Mouse (Mus musculus) forebrain, embryonic 13.5 days (tissue): Measurements from ENCODE around the gene Slamf7. TPM values are rescaled to one million over a fixed set of nuclear protein-coding genes. Genes with fewer than 3 reads are reported as not detected.
"Not testable (repeated sequence)": the region's sequence is repeated elsewhere in the genome, so short reads cannot be mapped to it uniquely, and the experiment has no call there.

Experiments
- ATAC-seq: fragments of 200-750 bp; cut with Nextera tagmentation; 2 replicates; pipeline ENCODE4 v1.8.0; 2017
- H3K27ac ChIP-seq: fragments of 300-500 bp; sonication (generic); 2 replicates; pipeline ENCODE4 v1.5.1; 2015; ENCODE audit warnings: inconsistent platforms, mild to moderate bottlenecking, moderate library complexity
- H3K27me3 ChIP-seq: fragments of 300-500 bp; sonication (generic); 2 replicates; pipeline ENCODE4 v1.6.1; 2015; ENCODE audit warnings: mild to moderate bottlenecking, inconsistent platforms
- H3K36me3 ChIP-seq: fragments of 300-500 bp; sonication (generic); 2 replicates; pipeline ENCODE4 v1.6.1; 2015; ENCODE audit warnings: mild to moderate bottlenecking, inconsistent platforms; ENCODE audit not compliant: poor library complexity, severe bottlenecking
- H3K4me1 ChIP-seq: fragments of 300-500 bp; sonication (generic); 2 replicates; pipeline ENCODE4 v1.6.1; 2015; ENCODE audit warnings: inconsistent platforms
- H3K4me2 ChIP-seq: fragments of 300-500 bp; sonication (generic); 2 replicates; pipeline ENCODE4 v1.6.1; 2015; ENCODE audit warnings: inconsistent platforms, mild to moderate bottlenecking, moderate library complexity
- H3K4me3 ChIP-seq: fragments of 300-500 bp; sonication (generic); 2 replicates; pipeline ENCODE4 v1.5.1; 2015; ENCODE audit warnings: mild to moderate bottlenecking, inconsistent platforms
- H3K9ac ChIP-seq: fragments of 300-500 bp; sonication (generic); 2 replicates; pipeline ENCODE4 v1.6.1; 2015; ENCODE audit warnings: mild to moderate bottlenecking, inconsistent platforms
- H3K9me3 ChIP-seq: fragments of 300-500 bp; sonication (generic); replicated peaks from 2 replicates; pipeline ENCODE4 v1.6.1; 2016; ENCODE audit warnings: inconsistent platforms
- WGBS: fragments of 180-500 bp; shearing (Covaris S2); methylation state at CpG from one replicate; pipeline ENCODE4 v1.1.7; 2015; 5-methylcytosine and 5-hydroxymethylcytosine counted together
- polyA plus RNA-seq: library from polyadenylated mRNA; unstranded; fragments of >200 nt; fragmentation: Nextera tagmentation; extraction: Ambion mirVana; gene quantifications from 2 replicates; pipeline ENCODE4 v1.2.1, GENCODE M21; 2015

Slamf7 gene
- not detected in 2 replicates for polyA plus RNA-seq

DNA sequence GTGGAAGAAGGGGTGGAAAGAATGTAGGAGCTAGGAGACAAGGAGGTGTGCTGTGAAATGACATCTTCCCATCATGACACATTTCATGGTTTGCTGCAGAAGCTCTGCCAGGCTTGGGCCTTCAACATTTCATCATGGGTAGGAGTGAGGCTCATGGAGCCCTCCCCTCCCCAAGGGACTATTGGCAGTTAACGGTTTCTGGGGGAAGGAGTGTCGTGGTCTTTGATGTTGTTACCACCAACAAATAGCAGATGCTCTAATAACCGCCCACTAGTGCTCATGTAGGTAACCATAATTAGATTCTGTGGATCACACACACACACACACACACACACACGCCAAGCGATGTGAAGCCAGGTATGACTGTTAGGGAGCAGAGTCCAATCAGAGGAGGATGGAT, at the start of gene Slamf7:
Slamf7 (minus strand) TSS at position 302 of the 400 bp plus-strand sequence.
- 94% methylated on average over 5 of the region's 5 CpGs for WGBS
- Histone ChIP-seq H3K9ac (no peak within 1 kb of the TSS), H3K27ac (no peak within 1 kb of the TSS), H3K9me3 (no peaks in the 10 kb centered on the region), H3K27me3 (no peaks in the 10 kb centered on the region), H3K36me3 (no peaks in the 10 kb centered on the region), H3K4me3 (no peak within 1 kb of the TSS), H3K4me1 (no peaks in the 10 kb centered on the region), H3K4me2 (no peak within 1 kb of the TSS)
- no peak for ATAC-seq

- H3K4me3 ChIP-seq, result no peak overlapping the region
- no peaks in the 10 kb centered on the region for H3K27me3 ChIP-seq
- no peaks in the 10 kb centered on the region for H3K4me1 ChIP-seq
- WGBS, result 19% methylated on average over 6 of the region's 6 CpGs
- no peaks in the 10 kb centered on the region for H3K36me3 ChIP-seq
- no peak for ATAC-seq
- no peak overlapping the region for H3K9ac ChIP-seq
- no peak overlapping the region for H3K27ac ChIP-seq
- no peak overlapping the region for H3K4me2 ChIP-seq
- no peaks in the 10 kb centered on the region for H3K9me3 ChIP-seq
These were observed 46.1 kb upstream of the Slamf7 start for GRCm38 (mm10) chr1:171698983-171699382.

- H3K27ac ChIP-seq, result no peak overlapping the region
- H3K4me1 ChIP-seq, result no peaks in the 10 kb centered on the region
- no peaks in the 10 kb centered on the region for H3K36me3 ChIP-seq
- WGBS, result 92% methylated on average over 1 of the region's 1 CpGs
- no peak overlapping the region for H3K9ac ChIP-seq
- no peaks in the 10 kb centered on the region for H3K9me3 ChIP-seq
- H3K4me2 ChIP-seq, result no peak overlapping the region
- no peaks in the 10 kb centered on the region for H3K27me3 ChIP-seq
- no peak for ATAC-seq
- H3K4me3 ChIP-seq, result no peak overlapping the region
These were observed 41.1 kb upstream of the Slamf7 start for GRCm38 (mm10) chr1:171693918-171694317.

- no peaks in the 10 kb centered on the region for H3K27me3 ChIP-seq
- no peaks in the 10 kb centered on the region for H3K9me3 ChIP-seq
- H3K36me3 ChIP-seq, result no peaks in the 10 kb centered on the region
- H3K4me1 ChIP-seq, result no peaks in the 10 kb centered on the region
- 89% methylated on average over 4 of the region's 4 CpGs for WGBS
- no peak overlapping the region for H3K4me2 ChIP-seq
- H3K9ac ChIP-seq, result no peak overlapping the region
- no peak overlapping the region for H3K4me3 ChIP-seq
- H3K27ac ChIP-seq, result no peak overlapping the region
- ATAC-seq, result no peak
These were observed 34.5 kb upstream of the Slamf7 start for GRCm38 (mm10) chr1:171687320-171687719.

DNA sequence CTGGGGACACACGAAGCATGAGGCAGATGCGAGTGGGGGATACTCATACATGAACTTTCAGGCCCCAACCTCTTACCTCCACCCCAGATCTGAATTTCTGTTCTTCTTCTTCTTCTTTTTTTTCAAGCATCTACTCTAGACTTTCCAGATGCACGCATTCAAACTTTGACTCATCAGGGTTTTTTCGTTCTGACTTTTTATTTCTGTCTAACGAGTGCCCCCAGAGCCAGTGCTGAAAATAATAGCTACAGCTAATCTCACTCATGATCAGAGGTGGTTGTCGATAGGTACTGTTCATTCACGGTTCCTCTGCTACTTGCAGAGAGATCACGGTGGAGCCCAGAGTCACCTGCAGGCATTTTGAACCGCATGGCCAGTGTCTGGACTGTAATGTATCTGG, 32.1 kb upstream of the Slamf7 start:
- 89% methylated on average over 9 of the region's 9 CpGs for WGBS
- Histone ChIP-seq H3K4me3 (no peak overlapping the region), H3K9ac (no peak overlapping the region), H3K9me3 (no peaks in the 10 kb centered on the region), H3K27me3 (no peaks in the 10 kb centered on the region), H3K27ac (no peak overlapping the region), H3K36me3 (no peaks in the 10 kb centered on the region), H3K4me2 (no peak overlapping the region), H3K4me1 (no peaks in the 10 kb centered on the region)
- no peak for ATAC-seq

- H3K36me3 ChIP-seq, result no peaks in the 10 kb centered on the region
- no peaks in the 10 kb centered on the region for H3K9me3 ChIP-seq
- 93% methylated on average over 14 of the region's 14 CpGs for WGBS
- H3K4me1 ChIP-seq, result no peaks in the 10 kb centered on the region
- H3K4me3 ChIP-seq, result no peak within 1 kb of the TSS
- H3K27ac ChIP-seq, result no peak within 1 kb of the TSS
- no peak within 1 kb of the TSS for H3K4me2 ChIP-seq
- no peak within 1 kb of the TSS for H3K9ac ChIP-seq
- ATAC-seq, result no peak
- H3K27me3 ChIP-seq, result no peaks in the 10 kb centered on the region
These were observed 28.9 kb upstream of the Slamf7 start, which contains the start of gene Cd48 for GRCm38 (mm10) chr1:171681531-171682299. Gene Cd48, plus strand, starts transcription at chr1:171682009.

DNA sequence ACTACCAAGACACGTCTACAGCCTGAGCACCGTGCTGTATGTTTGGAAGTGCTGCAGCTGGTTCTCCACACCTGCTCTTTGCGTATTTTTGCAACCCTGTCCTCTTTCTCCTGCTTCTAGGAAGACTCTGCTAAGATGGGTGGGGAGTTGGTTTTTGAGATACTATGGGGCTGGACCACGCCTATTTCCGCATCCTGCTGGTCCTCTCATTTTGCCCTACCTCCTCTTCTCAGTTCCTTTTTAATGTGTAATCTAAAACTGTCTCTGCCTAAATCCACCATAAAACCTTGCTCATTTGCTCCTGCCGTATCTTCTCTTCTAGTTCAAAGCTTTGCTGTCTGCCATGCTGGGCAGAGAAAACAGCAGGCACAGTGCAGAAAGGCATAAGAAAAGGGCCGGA, 28.2 kb upstream of the Slamf7 start:
- Histone ChIP-seq H3K4me3 (no peak overlapping the region), H3K27me3 (no peaks in the 10 kb centered on the region), H3K4me2 (no peak overlapping the region), H3K27ac (no peak overlapping the region), H3K9me3 (no peaks in the 10 kb centered on the region), H3K36me3 (no peaks in the 10 kb centered on the region), H3K9ac (no peak overlapping the region), H3K4me1 (no peaks in the 10 kb centered on the region)
- no peak for ATAC-seq
- WGBS, result 90% methylated on average over 7 of the region's 7 CpGs

- no peak for ATAC-seq
- whole genome bisulfite sequencing, result 77% methylated on average over 1 of the region's 1 CpGs
- Histone ChIP-seq H3K4me3 (no peak overlapping the region), H3K27ac (no peak overlapping the region), H3K27me3 (no peaks in the 10 kb centered on the region), H3K36me3 (no peaks in the 10 kb centered on the region), H3K4me1 (no peaks in the 10 kb centered on the region), H3K9ac (no peak overlapping the region), H3K9me3 (no peaks in the 10 kb centered on the region), H3K4me2 (no peak overlapping the region)
These were observed 24.9 kb upstream of the Slamf7 start for GRCm38 (mm10) chr1:171677721-171678120.

GRCm38 (mm10) chr1:171674467-171674866, 21.6 kb upstream of the Slamf7 start:
- Histone ChIP-seq H3K36me3 (no peaks in the 10 kb centered on the region), H3K9ac (no peak overlapping the region), H3K9me3 (no peaks in the 10 kb centered on the region), H3K4me2 (no peak overlapping the region), H3K4me1 (no peaks in the 10 kb centered on the region), H3K27me3 (no peaks in the 10 kb centered on the region), H3K4me3 (no peak overlapping the region), H3K27ac (no peak overlapping the region)
- ATAC-seq, result no peak
- 84% methylated on average over 1 of the region's 1 CpGs for WGBS

DNA sequence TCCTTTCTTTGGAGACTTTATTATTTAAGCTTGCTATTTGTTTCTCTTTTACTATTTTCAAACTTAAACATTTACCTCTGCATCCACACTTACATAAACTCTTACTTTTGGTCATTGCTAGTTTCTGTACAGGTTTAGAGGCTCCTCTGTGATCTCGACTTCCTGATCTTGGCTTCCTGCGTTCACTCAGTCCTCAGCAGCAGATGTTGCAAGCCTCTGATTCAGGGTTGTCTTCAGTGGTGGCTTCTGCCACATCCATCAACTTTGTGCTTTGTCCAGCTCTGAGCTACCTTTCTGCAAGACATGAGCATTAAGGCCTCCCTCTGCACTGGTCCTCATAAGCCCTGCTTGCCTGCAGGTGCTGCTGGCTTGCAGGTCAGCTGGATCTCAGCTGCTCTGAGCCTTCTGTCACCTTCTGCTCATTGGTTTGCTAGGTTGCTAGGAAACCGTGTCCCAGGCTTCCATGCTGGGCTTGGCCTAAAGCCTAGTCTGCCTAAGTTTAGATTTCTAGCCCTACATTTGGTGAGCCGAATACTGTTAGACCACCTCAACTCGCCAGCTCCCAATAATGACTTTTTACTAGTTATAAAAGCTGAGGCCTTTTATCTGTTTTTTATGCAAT, 20.1 kb upstream of the Slamf7 start:
- 75% methylated on average over 5 of the region's 5 CpGs for WGBS
- no peaks in the 10 kb centered on the region for H3K27me3 ChIP-seq
- no peak overlapping the region for H3K9ac ChIP-seq
- H3K36me3 ChIP-seq, result no peaks in the 10 kb centered on the region
- H3K9me3 ChIP-seq, result no peaks in the 10 kb centered on the region
- H3K4me2 ChIP-seq, result no peak overlapping the region
- no peak for ATAC-seq
- H3K4me3 ChIP-seq, result no peak overlapping the region
- H3K27ac ChIP-seq, result no peak overlapping the region
- H3K4me1 ChIP-seq, result no peaks in the 10 kb centered on the region

DNA sequence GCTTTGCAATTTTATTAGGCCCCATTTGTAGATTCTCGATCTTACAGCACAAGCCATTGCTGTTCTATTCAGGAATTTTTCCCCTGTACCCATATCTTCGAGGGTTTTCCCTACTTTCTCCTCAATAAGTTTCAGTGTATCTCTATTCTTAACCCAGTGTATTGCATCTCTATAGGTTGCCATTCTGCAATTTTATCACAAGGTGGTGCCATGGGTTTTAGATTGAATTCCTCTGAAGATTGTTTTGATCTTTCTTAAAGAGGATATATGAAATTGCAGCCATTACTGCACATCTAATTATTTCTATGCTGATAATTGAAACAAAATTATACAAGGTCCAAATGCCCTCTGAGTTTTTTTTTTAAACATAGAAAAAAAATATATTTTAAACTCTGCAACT, 19.6 kb upstream of the Slamf7 start:
- H3K9ac ChIP-seq, H3K4me1 ChIP-seq, H3K27ac ChIP-seq, H3K4me3 ChIP-seq, ATAC-seq, H3K27me3 ChIP-seq, H3K36me3 ChIP-seq, H3K9me3 ChIP-seq, H3K4me2 ChIP-seq: not testable (repeated sequence)
- WGBS, result 82% methylated on average over 2 of the region's 2 CpGs

GRCm38 (mm10) chr1:171667160-171667559, 14.3 kb upstream of the Slamf7 start:
- 87% methylated on average over 1 of the region's 1 CpGs for WGBS
- H3K9ac ChIP-seq, result no peak overlapping the region
- H3K27ac ChIP-seq, result no peak overlapping the region
- no peaks in the 10 kb centered on the region for H3K36me3 ChIP-seq
- H3K4me3 ChIP-seq, result no peak overlapping the region
- H3K4me2 ChIP-seq, result no peak overlapping the region
- no peaks in the 10 kb centered on the region for H3K4me1 ChIP-seq
- ATAC-seq, result no peak
- no peaks in the 10 kb centered on the region for H3K27me3 ChIP-seq
- no peaks in the 10 kb centered on the region for H3K9me3 ChIP-seq
